Mouse (Mus musculus): ENCODE measurements around the gene Clec10a.

GRCm38 (mm10) chr11:70180496-70180895 is 24.5 kb downstream of the Clec10a start:
- no peak for TF ChIP-seq EP300 (optimal IDR thresholded peaks at IDR 0.05)
- no peak for TF ChIP-seq CTCF (IDR thresholded peaks at IDR 0.05; ENCODE audit: low read depth)

Measured in stomach, postnatal 0 days (tissue).